Mouse (Mus musculus) embryo, embryonic 11.5 days (tissue): ENCODE measurements at regions not wholly inside any gene's neighbourhood (a gene's known extent, or its start where the extent isn't known, plus 50 kb on each side); places are given as distances from the start of the nearest gene placed in this dataset.
A peak's percentile ranks its signal among the peaks of the same experiment; 100 is the strongest.

Experiments used
- DNase-seq: peaks from one replicate; pipeline ENCODE4 v3.0.0-alpha.2; 2012; ENCODE audit warnings: low read depth, low spot score

DNA sequence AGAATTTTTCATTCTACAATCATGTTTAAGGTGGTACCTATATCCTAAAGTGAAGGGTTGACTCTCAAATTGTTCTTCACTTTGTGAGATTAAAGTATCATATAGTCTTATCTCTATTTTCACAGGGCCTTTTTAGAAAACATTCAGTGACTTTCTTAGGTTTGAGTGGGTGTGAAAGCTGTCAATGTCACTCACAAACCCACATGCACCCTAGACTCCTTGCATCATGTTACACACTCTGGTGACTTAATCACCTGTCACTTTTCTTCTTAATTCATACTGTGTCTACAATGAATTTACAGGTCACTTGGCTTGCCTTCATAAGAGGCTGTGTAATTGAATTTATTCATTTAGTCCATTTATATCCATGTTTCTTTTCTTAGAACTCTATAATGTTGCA is 1026.8 kb upstream of the Alcam start:
- no peak for DNase-seq

GRCm38 (mm10) chr16:53439511-53439910 is 985.6 kb upstream of the Alcam start:
- no peak for DNase-seq

DNA sequence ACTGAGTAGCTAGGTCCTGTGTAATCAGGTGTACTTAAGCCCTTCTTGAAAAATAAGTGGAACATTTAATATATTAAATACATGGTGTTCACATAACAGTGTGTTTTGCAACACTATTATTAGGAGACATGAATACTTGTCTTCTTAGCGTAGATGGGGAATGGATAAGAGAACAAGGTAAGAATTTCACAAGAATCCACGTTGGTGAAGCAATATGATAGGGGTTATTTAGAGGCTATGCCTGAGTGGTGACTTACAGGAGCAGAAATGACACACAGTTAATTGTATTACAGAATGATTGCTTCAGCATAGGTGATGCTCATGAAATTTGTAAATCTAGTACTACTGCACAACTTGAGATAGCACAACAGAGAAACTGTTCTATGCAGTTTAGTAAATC is 964.5 kb upstream of the Alcam start:
- DNase-seq = no peak

DNA sequence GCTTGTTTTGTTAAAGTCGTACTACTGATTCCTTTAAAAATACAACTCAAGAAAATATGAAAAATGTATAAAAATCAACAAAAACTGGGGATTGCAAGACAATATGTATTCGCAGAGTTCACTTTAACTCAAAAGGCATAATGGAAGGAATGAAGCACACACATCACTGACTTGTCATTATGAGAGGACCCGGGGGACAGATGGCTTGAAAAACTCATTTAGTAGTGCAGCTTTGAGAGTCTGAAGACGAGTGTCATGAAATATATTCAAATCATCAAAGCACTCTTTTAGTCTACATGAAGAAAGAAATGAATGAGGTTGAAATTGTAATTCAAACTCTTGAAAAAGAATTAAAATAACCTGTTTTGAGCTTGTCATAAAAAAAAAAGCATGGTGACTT is 931.3 kb upstream of the Alcam start:
- DNase-seq = no peak

DNA sequence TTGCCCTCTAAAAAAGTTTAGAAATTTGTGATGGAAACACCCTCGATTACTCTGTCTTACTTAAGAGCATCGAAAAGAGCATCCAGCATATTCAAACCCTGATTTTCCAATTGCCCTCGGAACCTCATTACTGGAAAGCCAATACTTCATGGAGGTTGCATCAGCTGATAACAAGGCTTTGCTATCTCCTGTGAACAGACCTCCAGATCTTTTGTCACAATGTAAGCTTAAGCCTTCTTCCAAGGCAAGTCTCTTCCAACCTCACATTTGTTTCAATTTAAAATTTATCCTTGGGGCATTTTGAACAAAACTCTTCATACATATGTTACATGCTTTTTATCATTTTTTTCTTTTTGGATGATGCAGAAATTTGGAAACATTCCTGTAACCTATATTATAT is 888.3 kb upstream of the Alcam start:
- DNase-seq = no peak

- no peak for DNase-seq
Observed at GRCm38 (mm10) chr16:53326353-53326752, 872.5 kb upstream of the Alcam start.

DNA sequence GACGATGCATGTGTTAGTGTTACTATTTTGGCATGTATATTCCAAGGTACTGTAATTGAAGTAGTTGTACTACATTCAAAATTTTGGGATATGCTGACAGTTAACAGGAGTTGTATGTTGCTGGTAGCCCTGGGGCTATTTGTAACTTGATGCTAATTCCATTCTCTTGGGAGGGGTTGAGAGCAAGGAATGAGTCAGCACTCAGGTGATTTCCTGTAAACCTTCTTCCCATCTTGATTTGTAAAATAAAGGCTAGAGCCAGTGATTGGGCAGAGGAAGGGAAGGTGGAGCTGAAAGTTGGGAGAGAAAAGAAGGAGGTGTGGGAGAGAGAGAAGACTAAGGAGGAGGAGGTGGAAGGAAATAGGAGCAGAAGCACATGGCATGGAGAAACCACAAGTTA is 838.2 kb upstream of the Alcam start:
- DNase-seq = no peak

DNA sequence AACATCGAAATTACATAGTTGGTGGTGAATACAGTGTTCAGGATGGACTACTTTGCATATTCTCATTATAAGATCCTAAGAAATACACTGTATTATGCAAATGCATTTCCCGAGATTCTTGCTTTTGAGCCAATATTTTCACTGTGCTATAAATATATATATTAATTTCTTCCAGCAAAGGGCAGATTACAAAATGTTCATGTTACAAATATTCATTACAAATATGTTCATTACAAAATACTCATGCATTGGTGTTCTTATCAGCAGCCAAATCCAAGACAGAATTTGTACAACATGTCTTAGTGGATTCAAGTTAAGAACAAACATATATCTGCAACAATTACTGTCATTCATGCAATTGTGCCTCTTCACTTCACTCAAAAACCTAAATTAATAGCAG is 828.1 kb upstream of the Alcam start:
- DNase-seq = no peak

- peak; percentile 59 for DNase-seq
Observed at GRCm38 (mm10) chr16:53266116-53266515, 812.2 kb upstream of the Alcam start.

GRCm38 (mm10) chr16:53245365-53245764 is 791.5 kb upstream of the Alcam start:
- no peak for DNase-seq

- DNase-seq = no peak
Observed at GRCm38 (mm10) chr16:53242126-53242537, 788.3 kb upstream of the Alcam start.

DNA sequence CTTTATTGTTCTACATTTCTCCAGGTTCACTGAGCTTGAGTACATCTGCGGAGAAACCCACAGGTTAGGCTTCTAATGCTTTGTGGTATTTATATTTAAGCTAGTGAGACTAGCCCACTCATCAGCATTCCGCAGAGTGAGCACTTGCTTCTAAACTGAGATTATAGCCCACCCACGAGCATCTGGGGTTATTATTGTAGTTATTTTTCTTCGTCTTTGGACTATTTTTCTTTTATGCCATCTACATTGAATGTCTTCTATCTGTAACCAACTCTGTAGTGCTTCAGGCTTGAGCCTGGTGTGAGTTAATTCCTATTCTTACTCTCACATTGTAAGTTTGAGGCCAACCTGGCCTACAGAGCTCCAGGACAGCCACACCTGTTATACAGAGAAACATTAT is 765.0 kb upstream of the Alcam start:
- DNase-seq = no peak

DNA sequence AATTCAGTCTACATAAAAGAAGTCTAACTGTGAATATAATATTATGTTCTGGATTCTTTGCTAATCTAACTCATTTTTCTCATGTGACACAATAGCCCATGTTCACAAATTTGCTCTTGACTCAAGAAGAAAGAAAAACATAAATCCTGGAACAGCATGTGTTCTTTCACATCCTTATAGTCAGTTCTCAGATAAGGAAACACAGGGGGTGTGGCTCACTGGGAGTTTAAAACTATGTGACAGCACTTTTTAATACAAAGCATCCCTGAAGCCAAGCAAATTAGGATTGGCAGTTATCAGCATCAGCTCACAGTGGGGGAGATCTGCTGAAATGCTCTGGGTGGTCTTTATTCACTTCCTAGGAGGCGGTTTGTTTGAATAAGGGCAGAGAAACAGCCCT is 747.6 kb upstream of the Alcam start:
- no peak for DNase-seq

- DNase-seq = no peak
Observed at GRCm38 (mm10) chr16:53186444-53186843, 732.6 kb upstream of the Alcam start.

DNA sequence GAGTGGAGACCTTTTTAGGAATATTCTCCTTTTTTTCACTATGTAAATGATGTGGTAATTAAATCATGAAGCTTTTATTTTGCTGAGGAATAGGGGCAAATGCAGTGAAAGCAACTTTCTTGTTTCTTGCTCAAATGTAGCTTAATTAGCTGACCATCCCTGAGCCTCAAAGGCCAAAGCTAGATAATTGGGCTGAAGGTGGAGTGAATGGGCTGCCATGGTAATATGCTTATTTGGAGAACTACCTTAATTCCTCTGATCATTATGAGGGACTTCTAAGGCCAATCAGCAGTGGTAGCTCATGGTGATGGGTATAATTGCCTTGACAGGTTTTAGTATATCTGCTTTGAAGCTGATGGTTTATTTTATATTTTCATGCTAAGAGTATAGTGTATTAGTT is 702.5 kb upstream of the Alcam start:
- DNase-seq = no peak

DNA sequence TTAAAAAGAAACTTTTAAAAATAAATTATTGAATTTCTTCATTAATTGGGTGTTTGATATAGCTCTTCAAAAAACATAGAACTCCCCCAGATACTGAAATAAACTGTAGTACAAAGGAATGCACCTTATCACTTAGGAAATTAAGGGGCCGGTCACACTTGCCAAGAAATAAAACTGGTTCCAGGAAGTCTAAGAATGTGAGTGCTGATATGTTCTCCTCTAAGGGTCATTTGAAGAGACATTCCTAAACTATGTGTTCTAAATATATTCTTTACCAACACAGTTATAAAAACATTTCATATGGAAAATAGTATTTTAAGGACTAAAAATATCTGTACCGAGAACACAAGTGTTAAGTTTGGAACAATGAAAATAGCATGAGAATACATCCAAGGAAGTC is 676.8 kb upstream of the Alcam start:
- no peak for DNase-seq

DNA sequence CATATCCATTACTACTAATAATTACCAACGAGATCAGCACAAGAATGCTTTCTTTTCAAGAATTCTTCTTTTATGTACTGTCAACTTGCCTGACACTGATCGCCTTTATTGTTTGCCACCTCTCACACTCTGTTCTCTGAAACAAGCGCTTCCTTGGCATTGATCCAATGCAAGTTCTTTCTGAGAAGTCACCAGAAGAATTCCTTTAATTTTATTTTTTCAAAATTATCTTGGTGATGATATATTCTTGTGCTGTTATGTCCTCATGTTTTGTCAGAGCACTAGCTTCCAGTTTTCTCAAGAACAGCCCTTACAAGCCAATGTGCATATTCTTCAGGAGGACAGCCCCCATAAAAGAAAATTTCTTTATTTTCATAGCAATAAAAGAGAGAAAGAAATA is 654.9 kb upstream of the Alcam start:
- no peak for DNase-seq

DNA sequence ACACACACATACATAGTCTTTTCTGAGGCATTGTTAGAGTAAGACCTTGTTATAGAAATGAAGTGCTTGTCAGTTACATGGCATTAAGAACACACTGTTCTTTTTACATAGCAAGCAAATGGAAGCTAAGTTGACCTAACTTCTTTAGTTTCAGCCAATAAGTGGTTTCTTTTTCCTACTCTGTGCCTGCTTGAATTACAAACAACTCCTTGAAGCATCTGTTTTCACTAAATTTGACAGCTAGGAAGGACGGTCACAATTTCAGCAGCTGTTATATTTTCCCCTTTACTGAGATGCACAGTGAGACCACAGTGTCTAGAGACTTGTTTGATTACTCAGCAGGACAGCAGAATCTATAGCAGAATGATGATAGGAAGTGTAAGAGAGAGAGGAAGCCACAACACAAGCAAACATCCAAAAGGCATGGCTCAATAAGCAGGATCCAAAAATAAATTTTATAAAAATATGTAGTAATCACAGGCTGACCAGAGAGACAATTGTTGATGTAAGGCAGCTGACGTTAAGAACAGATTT is 641.6 kb upstream of the Alcam start:
- no peak for DNase-seq

GRCm38 (mm10) chr16:53073856-53074568 is 620.1 kb upstream of the Alcam start:
- DNase-seq = no peak

GRCm38 (mm10) chr16:53071887-53072682 is 618.2 kb upstream of the Alcam start:
- no peak for DNase-seq

GRCm38 (mm10) chr16:53064151-53064550 is 610.3 kb upstream of the Alcam start:
- no peak for DNase-seq

DNA sequence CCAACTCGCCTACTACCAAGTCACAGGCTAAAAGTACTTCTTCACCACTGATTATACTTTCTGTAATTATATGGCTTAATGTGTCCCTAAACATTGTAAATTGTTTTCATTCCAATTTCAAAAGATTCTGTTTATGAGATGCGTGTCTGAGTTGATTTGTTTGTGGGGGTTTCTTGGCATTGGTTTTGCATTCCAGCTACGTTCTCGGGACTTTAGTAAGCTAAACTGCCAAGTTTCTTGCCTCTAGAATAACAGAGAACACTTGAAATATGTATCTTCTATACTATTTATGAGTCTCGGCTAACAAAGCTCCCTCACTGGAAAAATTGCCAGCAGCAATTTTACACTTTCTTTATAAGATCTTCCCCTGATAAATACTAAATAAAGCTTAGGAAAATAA is 609.2 kb upstream of the Alcam start:
- DNase-seq = no peak

- no peak for DNase-seq
Observed at GRCm38 (mm10) chr16:53026056-53026455, 572.2 kb upstream of the Alcam start.
